Mouse (Mus musculus) olfactory bulb, adult 2 months (tissue): ENCODE measurements at regions not wholly inside any gene's neighbourhood (a gene's known extent, or its start where the extent isn't known, plus 50 kb on each side); places are given as distances from the start of the nearest gene placed in this dataset.

Experiments
- CTCF ChIP-seq: fragments of 200-500 bp; IDR thresholded peaks from 2 replicates; pipeline ENCODE4 v1.5.1; 2012; ENCODE audit warnings: low read depth, mild to moderate bottlenecking, low read length, moderate library complexity; ENCODE audit not compliant: insufficient read depth
- POLR2A ChIP-seq: fragments of 200-500 bp; IDR thresholded peaks from 2 replicates; pipeline ENCODE4 v1.6.1; 2012; ENCODE audit warnings: mild to moderate bottlenecking, low read depth, low read length, moderate library complexity; ENCODE audit not compliant: insufficient read depth

GRCm38 (mm10) chr10:109383758-109384157 lies 373.0 kb upstream of the Syt1 start:
- TF ChIP-seq POLR2A (no peak), CTCF (no peak)
